In the genomic region with DNA sequence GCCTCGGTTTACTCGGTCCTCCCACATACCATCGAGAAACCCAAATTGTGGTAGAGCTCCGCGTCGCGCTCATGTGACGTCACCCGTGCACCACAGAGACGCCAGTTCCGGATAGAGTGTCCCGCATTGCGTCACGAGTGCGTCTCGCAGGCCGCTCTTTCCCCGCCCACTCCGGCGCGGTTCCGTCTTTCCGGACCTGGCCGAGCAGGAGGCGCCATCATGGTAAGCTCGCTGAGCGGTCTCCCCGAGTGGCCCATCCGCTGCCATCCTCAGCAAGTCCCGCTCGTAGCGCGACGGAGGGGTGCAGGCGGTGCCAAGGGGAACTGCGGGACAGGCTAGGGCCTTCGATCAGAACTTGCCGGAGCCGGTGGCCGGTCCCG, we compare ENCODE assay signal across 8 mouse cellular contexts. TPM values are rescaled to one million over a fixed set of nuclear protein-coding genes. Genes with fewer than 3 reads are reported as not detected.
DNase-seq lines count a peak whose midpoint lies in the region; ATAC-seq and TF ChIP-seq lines count a peak whose summit lies in the region.

A gene (minus strand): TSS at position 85 of the 380 bp plus-strand sequence.

- no peaks in the 10 kb centered on the region for H3K27me3 ChIP-seq in heart, embryonic 11.5 days (ENCODE audit: control insufficient read depth, insufficient read depth, low read length)
- no peaks in the 10 kb centered on the region for H3K27me3 ChIP-seq in kidney, embryonic 16.5 days (ENCODE audit: insufficient read depth, low read length)
- no peaks in the 10 kb centered on the region for H3K27me3 ChIP-seq in liver, adult 2 months (ENCODE audit: control insufficient read depth, insufficient read depth, low read length)
- no peaks in the 10 kb centered on the region for H3K27me3 ChIP-seq in myocyte (ENCODE audit: control insufficient read depth, insufficient read depth, insufficient read length)
- H3K27me3 ChIP-seq in splenic B cell, adult 2 months (ENCODE audit: control insufficient read depth, insufficient read depth, low read length, poor library complexity, severe bottlenecking), result no peaks in the 10 kb centered on the region

- TF ChIP-seq CTCF in liver, adult 2 months (IDR thresholded peaks at IDR 0.05; ENCODE audit: low read depth, low read length), result no peak

- 1% methylated on average over 41 of the region's 41 CpGs for WGBS in heart, embryonic 11.5 days (ENCODE audit: insufficient replicate concordance)
- WGBS in kidney, embryonic 16.5 days, result under 1% methylated on average over 41 of the region's 41 CpGs
- under 1% methylated on average over 41 of the region's 41 CpGs for WGBS in liver, adult 2 months

- peak within 1 kb of the TSS; percentile 97 for H3K4me3 ChIP-seq in heart, embryonic 11.5 days (ENCODE audit: low read depth, low read length)
- H3K4me3 ChIP-seq in kidney, embryonic 16.5 days (ENCODE audit: low read length), result peak within 1 kb of the TSS; percentile 97
- peak within 1 kb of the TSS; percentile 79 for H3K4me3 ChIP-seq in liver, adult 2 months (ENCODE audit: insufficient read depth, low read depth, low read length)
- peak within 1 kb of the TSS; percentile 96 for H3K4me3 ChIP-seq in myocyte

- peaks cover 41% of the 10 kb centered on the region for H3K4me1 ChIP-seq in heart, embryonic 11.5 days (ENCODE audit: control insufficient read depth, insufficient read depth, low read length)
- peaks cover 43% of the 10 kb centered on the region for H3K4me1 ChIP-seq in kidney, embryonic 16.5 days (ENCODE audit: insufficient read depth, low read length)
- H3K4me1 ChIP-seq in liver, adult 2 months (ENCODE audit: control insufficient read depth, insufficient read depth, low read length), result peaks cover 23% of the 10 kb centered on the region

- H3K4me2 ChIP-seq in heart, embryonic 11.5 days, result peak within 1 kb of the TSS; percentile 96
- H3K4me2 ChIP-seq in kidney, embryonic 16.5 days (replicated peaks; ENCODE audit: low read depth, low read length), result peak within 1 kb of the TSS; percentile 89
- peak within 1 kb of the TSS; percentile 96 for H3K4me2 ChIP-seq in myocyte (ENCODE audit: low read depth)

- peak within 1 kb of the TSS; percentile 99 for H3K9ac ChIP-seq in heart, embryonic 11.5 days (ENCODE audit: low read depth, low read length)
- peak within 1 kb of the TSS; percentile 99 for H3K9ac ChIP-seq in kidney, embryonic 16.5 days (replicated peaks; ENCODE audit: low read length)
- H3K9ac ChIP-seq in liver, adult 2 months (ENCODE audit: low read depth, low read length), result peak within 1 kb of the TSS; percentile 89

- peak; percentile 97 for TF ChIP-seq POLR2A in liver, adult 2 months (IDR thresholded peaks at IDR 0.05; ENCODE audit: extremely low read depth, insufficient read depth, low read length)
- TF ChIP-seq POLR2A in myocyte (IDR thresholded peaks at IDR 0.05; ENCODE audit: insufficient read length, low read depth), result peak; percentile 96

- peaks cover 5% of the 10 kb centered on the region; the same call in 1 of the 2 replicates for H3K79me2 ChIP-seq in liver, adult 2 months (ENCODE audit: control insufficient read depth, insufficient read depth, low read length)
- H3K79me2 ChIP-seq in myocyte (ENCODE audit: control insufficient read depth, insufficient read depth), result peaks cover 48% of the 10 kb centered on the region

- peaks cover 23% of the 10 kb centered on the region for H3K36me3 ChIP-seq in heart, embryonic 11.5 days (ENCODE audit: control insufficient read depth, insufficient read depth, low read length)
- H3K36me3 ChIP-seq in kidney, embryonic 16.5 days (ENCODE audit: insufficient read depth, low read length), result peaks cover 42% of the 10 kb centered on the region
- peaks cover 7% of the 10 kb centered on the region for H3K36me3 ChIP-seq in liver, adult 2 months (ENCODE audit: control insufficient read depth, insufficient read depth, low read length)
- H3K36me3 ChIP-seq in myocyte (ENCODE audit: control insufficient read depth, insufficient read depth), result no peaks in the 10 kb centered on the region
- H3K36me3 ChIP-seq in splenic B cell, adult 2 months (ENCODE audit: control insufficient read depth, insufficient read depth, low read length, poor library complexity, severe bottlenecking), result peaks cover 11% of the 10 kb centered on the region

- peak; percentile 72 for ATAC-seq in erythroblast, adult 5-6 weeks (replicated peaks; ENCODE audit: low FRiP score, poor library complexity, severe bottlenecking)
- peak; percentile 70 for ATAC-seq in heart, embryonic 11.5 days (replicated peaks; ENCODE audit: insufficient number of reproducible peaks, low FRiP score, low TSS enrichment)
- ATAC-seq in kidney, embryonic 16.5 days (ENCODE audit: low FRiP score, low TSS enrichment), result peak; percentile 60

- H3K9me3 ChIP-seq in heart, embryonic 11.5 days (replicated peaks; ENCODE audit: control insufficient read depth, low read length), result no peaks in the 10 kb centered on the region
- no peaks in the 10 kb centered on the region for H3K9me3 ChIP-seq in kidney, embryonic 16.5 days (ENCODE audit: low read length)

- H3ac ChIP-seq in myocyte (ENCODE audit: control insufficient read depth, insufficient read length), result peak within 1 kb of the TSS; percentile 52

- peak; percentile 99 for DNase-seq in B cell, adult 2 months
- DNase-seq in brain, adult 2 months (ENCODE audit: low read depth, low spot score), result peak; percentile 100
- peak; percentile 93 for DNase-seq in liver, adult 2 months (ENCODE audit: extremely low read depth, low read depth, low spot score)
- peak; percentile 99 for DNase-seq in splenic B cell, adult 2 months (ENCODE audit: low read depth, low spot score)

- peak within 1 kb of the TSS; percentile 91 for H3K27ac ChIP-seq in heart, embryonic 11.5 days (ENCODE audit: low read depth, low read length)
- peak within 1 kb of the TSS; percentile 91 for H3K27ac ChIP-seq in kidney, embryonic 16.5 days (ENCODE audit: low read length)
- H3K27ac ChIP-seq in liver, adult 2 months (replicated peaks; ENCODE audit: insufficient read depth, low read depth, low read length), result peak within 1 kb of the TSS; percentile 89

TF ChIP-seq in myocyte, 11 proteins besides CTCF, POLR2A, EP300 and RAD21:
- TF ChIP-seq USF1 (IDR thresholded peaks at IDR 0.05; ENCODE audit: low read depth) (peak; percentile 77), TCF3 (IDR thresholded peaks at IDR 0.05; ENCODE audit: insufficient read length, low read depth) (no peak), MYOG (IDR thresholded peaks at IDR 0.05; ENCODE audit: control insufficient read depth in 1 of 3, insufficient read depth in 1 of 3, insufficient read length in 2 of 3, low read depth in 2 of 3) (peak in 1 of 3 experiments; percentile 43), TCF12 (IDR thresholded peaks at IDR 0.05; ENCODE audit: insufficient read depth, poor library complexity, severe bottlenecking) (no peak), SRF (IDR thresholded peaks at IDR 0.05; ENCODE audit: control insufficient read depth, insufficient read length, low read depth) (peak; percentile 85), REST (IDR thresholded peaks at IDR 0.05; ENCODE audit: insufficient read depth, insufficient read length) (peak; percentile 22), MYOD1 (IDR thresholded peaks at IDR 0.05; ENCODE audit: control insufficient read depth in 1 of 3, insufficient read length in 2 of 3, low read depth in 2 of 3) (no peak), MAX (IDR thresholded peaks at IDR 0.05; ENCODE audit: low read depth) (peak; percentile 11), CEBPB (IDR thresholded peaks at IDR 0.05; ENCODE audit: insufficient read depth, poor library complexity, severe bottlenecking) (peak; percentile 57; the same call in 1 of the 2 replicates), E2F4 (IDR thresholded peaks at IDR 0.05; ENCODE audit: insufficient read depth) (no peak), POLR2AphosphoS2 (IDR thresholded peaks at IDR 0.05; ENCODE audit: insufficient read length, low read depth) (peak; percentile 99)

RNA-seq across cellular contexts. Expression of the gene that starts here (rescaled TPM):
- total RNA-seq in erythroblast, adult 5-6 weeks (2015; ENCODE audit: low replicate concordance), result 4.6 and 7.9 TPM in 2 replicates
- total RNA-seq in erythroblast, adult 5-6 weeks (2017; ENCODE audit: low replicate concordance), result 2.1 and 2.6 TPM in 2 replicates
- polyA plus RNA-seq in heart, embryonic 11.5 days (2014; fragmentation: Nextera tagmentation; extraction: Ambion mirVana), result 13.2 and 17.3 TPM in 2 replicates
- polyA plus RNA-seq in kidney, embryonic 16.5 days (2015; fragmentation: Nextera tagmentation; extraction: Ambion mirVana), result 36.2 and 36.7 TPM in 2 replicates
- 13.4 and 15.2 TPM in 2 replicates for total RNA-seq in liver, adult 2 months (2014; rRNA removed)
- polyA plus RNA-seq in liver, adult 2 months (2012; rRNA removed), result 62.9 and 80.1 TPM in 2 replicates
- polyA plus RNA-seq in myocyte (2012; fragmentation: generic; extraction: Trizol), result 22.8 TPM

Comparison
In these comparisons a context has a peak if more than half of its experiments do, and no peak if none do; other contexts are left out.
1. Peak in every context shown above with its lines: DNase-seq, ATAC-seq, H3K4me3 ChIP-seq and H3K27ac ChIP-seq.